In the genomic region with DNA sequence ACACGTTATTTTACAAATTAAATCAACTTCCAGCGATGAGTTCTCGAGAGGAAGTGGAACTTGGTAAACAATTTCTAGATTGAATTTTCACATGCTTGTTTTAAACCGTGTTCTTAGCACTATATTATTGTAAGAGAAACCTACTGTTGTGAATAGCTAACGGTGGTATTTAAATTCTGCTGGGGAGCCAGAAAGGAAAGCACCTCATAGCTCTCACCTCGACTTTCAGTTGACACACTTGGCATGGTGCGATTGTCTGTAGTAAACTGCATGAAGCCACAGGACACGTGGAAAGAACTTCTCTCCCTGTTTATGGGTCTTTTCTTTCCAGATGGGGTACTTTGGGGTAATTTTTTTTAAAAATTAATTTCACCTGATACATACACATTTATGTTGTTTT, we compare ENCODE assay signal across 21 mouse cellular contexts.
DNase-seq lines count a peak whose midpoint lies in the region; ATAC-seq and TF ChIP-seq lines count a peak whose summit lies in the region.
"Had no signal": no experiment of that assay in that cellular context is flagged by ENCODE, and none has a peak within 500 bp of the region (broad histone marks: within the 10 kb centered on the region; RNA-seq: fewer than 3 reads in every experiment).

No protein-coding gene starts in this region.

- WGBS in liver, adult 2 months: 52% methylated on average over 8 of the region's 8 CpGs
- 82% methylated on average over 8 of the region's 8 CpGs for WGBS in hindbrain, embryonic 16.5 days

- H3K4me3 ChIP-seq in liver, adult 2 months (ENCODE audit: insufficient read depth, low read depth, low read length): no peak overlapping the region
- H3K4me3 ChIP-seq in hindbrain, embryonic 16.5 days (ENCODE audit: low read length): no peak overlapping the region
- H3K4me3 ChIP-seq: embryonic facial prominence, embryonic 10.5 days; embryonic facial prominence, embryonic 12.5 days; forebrain, embryonic 13.5 days; forebrain, embryonic 15.5 days had no signal

- TF ChIP-seq CTCF in liver, adult 2 months (IDR thresholded peaks at IDR 0.05; ENCODE audit: low read depth, low read length): no peak

- peak; percentile 24 for ATAC-seq in activated CD4-positive, CD25-positive, alpha-beta regulatory T cell, adult 4 months
- ATAC-seq in inflammation-experienced regulatory T-cells, adult 6 months: peak; percentile 36
- no peak for ATAC-seq in hindbrain, embryonic 16.5 days
- ATAC-seq: forebrain, embryonic 13.5 days; forebrain, embryonic 15.5 days; forebrain, postnatal 0 days had no signal

- H3K79me2 ChIP-seq in liver, adult 2 months (ENCODE audit: control insufficient read depth, insufficient read depth, low read length): no peaks in the 10 kb centered on the region

- DNase-seq in liver, adult 2 months (ENCODE audit: extremely low read depth, low read depth, low spot score): peak; percentile 43
- no peak for DNase-seq in liver
- no peak for DNase-seq in lung, adult 18-20 months
- no peak for DNase-seq in Muller cell, postnatal 12 days (ENCODE audit: inconsistent ontology term)
- DNase-seq: adrenal gland, adult 8-10 months; B cell, adult 2 months; cerebellum, adult 11-12 months; cerebellum, adult 2 months; cerebellum, adult 9-10 months; cerebellum, postnatal 10 days; cerebellum, postnatal 25 days; forebrain, postnatal 0 days had no signal

- no peak for TF ChIP-seq POLR2A in liver, adult 2 months (IDR thresholded peaks at IDR 0.05; ENCODE audit: extremely low read depth, insufficient read depth, low read length)

- no peak overlapping the region for H3K9ac ChIP-seq in liver, adult 2 months (ENCODE audit: low read depth, low read length)
- H3K9ac ChIP-seq in hindbrain, embryonic 16.5 days (ENCODE audit: low read depth, low read length): no peak overlapping the region
- H3K9ac ChIP-seq: embryonic facial prominence, embryonic 12.5 days; forebrain, embryonic 13.5 days; forebrain, embryonic 15.5 days; forebrain, postnatal 0 days had no signal

- H3K9me3 ChIP-seq in hindbrain, embryonic 16.5 days (ENCODE audit: control insufficient read depth, low read length): no peaks in the 10 kb centered on the region
- H3K9me3 ChIP-seq: embryonic facial prominence, embryonic 10.5 days; embryonic facial prominence, embryonic 12.5 days; forebrain, embryonic 13.5 days; forebrain, embryonic 15.5 days had no signal

- peaks cover 21% of the 10 kb centered on the region for H3K4me1 ChIP-seq in liver, adult 2 months (ENCODE audit: control insufficient read depth, insufficient read depth, low read length)
- H3K4me1 ChIP-seq in hindbrain, embryonic 16.5 days (ENCODE audit: control insufficient read depth, insufficient read depth, low read depth, low read length): no peaks in the 10 kb centered on the region
- H3K4me1 ChIP-seq: embryonic facial prominence, embryonic 12.5 days; forebrain, embryonic 15.5 days had no signal

- no peaks in the 10 kb centered on the region for H3K27me3 ChIP-seq in liver, adult 2 months (ENCODE audit: control insufficient read depth, insufficient read depth, low read length)
- no peaks in the 10 kb centered on the region for H3K27me3 ChIP-seq in hindbrain, embryonic 16.5 days (replicated peaks; ENCODE audit: control insufficient read depth, insufficient read depth, low read length)
- H3K27me3 ChIP-seq: CH12.LX; embryonic facial prominence, embryonic 12.5 days; forebrain, embryonic 13.5 days; forebrain, embryonic 15.5 days had no signal

- H3K4me2 ChIP-seq in hindbrain, embryonic 16.5 days (ENCODE audit: low read length): no peak overlapping the region
- H3K4me2 ChIP-seq: embryonic facial prominence, embryonic 12.5 days; forebrain, embryonic 13.5 days; forebrain, embryonic 15.5 days had no signal

- H3K36me3 ChIP-seq in liver, adult 2 months (ENCODE audit: control insufficient read depth, insufficient read depth, low read length): no peaks in the 10 kb centered on the region
- H3K36me3 ChIP-seq in hindbrain, embryonic 16.5 days (ENCODE audit: control insufficient read depth, insufficient read depth, low read length): no peaks in the 10 kb centered on the region
- H3K36me3 ChIP-seq: embryonic facial prominence, embryonic 10.5 days; embryonic facial prominence, embryonic 12.5 days; forebrain, embryonic 15.5 days; G1E had no signal

- H3K27ac ChIP-seq in liver, adult 2 months (replicated peaks; ENCODE audit: insufficient read depth, low read depth, low read length): no peak overlapping the region; the same call in 1 of the 2 replicates
- no peak overlapping the region for H3K27ac ChIP-seq in hindbrain, embryonic 16.5 days (ENCODE audit: low read depth, low read length)
- H3K27ac ChIP-seq: embryonic facial prominence, embryonic 10.5 days; embryonic facial prominence, embryonic 12.5 days; forebrain, embryonic 13.5 days; forebrain, embryonic 15.5 days had no signal
